Mouse (Mus musculus) liver, embryonic 14.5 days (tissue): ENCODE data around the gene Usp54. TPM values are rescaled to one million over a fixed set of nuclear protein-coding genes. Genes with fewer than 3 reads are reported as not detected.

Experiments
- ATAC-seq: fragments of 200-750 bp; cut with Nextera tagmentation; 2 replicates; pipeline ENCODE4 v1.8.0; 2017; ENCODE audit warnings: moderate number of reproducible peaks, mild to moderate bottlenecking, moderate library complexity; ENCODE audit not compliant: insufficient read depth
- DNase-seq, 3 experiments: peaks; one replicate each; pipeline ENCODE4 v3.0.0-alpha.2; 2012 to 2013; ENCODE audit warnings: low read depth in 3 of 3, low spot score in 3 of 3
- H3K27ac ChIP-seq: fragments of 300-500 bp; sonication (generic); 2 replicates; pipeline ENCODE4 v1.5.1; 2014; ENCODE audit warnings: moderate library complexity, mild to moderate bottlenecking, control low read depth, inconsistent platforms
- H3K27me3 ChIP-seq: fragments of 300-500 bp; sonication (generic); 2 replicates; pipeline ENCODE4 v1.6.1; 2014; ENCODE audit warnings: mild to moderate bottlenecking, low read length, moderate library complexity; ENCODE audit not compliant: control insufficient read depth, insufficient read depth
- H3K36me3 ChIP-seq: fragments of 300-500 bp; sonication (generic); replicated peaks from 2 replicates; pipeline ENCODE4 v1.6.1; 2014; ENCODE audit warnings: low read depth; ENCODE audit not compliant: control insufficient read depth, insufficient read depth
- H3K4me1 ChIP-seq, 2 experiments: fragments of 200-500 bp in 1 of 2; fragments of 300-500 bp in 1 of 2; sonication (generic) in 1 of 2; replicated peaks; 2 replicates each; pipeline ENCODE4 v1.6.1; 2012 to 2014; ENCODE audit warnings: antibody characterized with exemption in 1 of 2, inconsistent platforms in 1 of 2, low read length in 1 of 2; ENCODE audit not compliant: control insufficient read depth in 2 of 2, insufficient read depth in 2 of 2
- H3K4me2 ChIP-seq: fragments of 300-500 bp; sonication (generic); 2 replicates; pipeline ENCODE4 v1.6.1; 2014; ENCODE audit warnings: low read depth, mild to moderate bottlenecking, control low read depth, moderate library complexity
- H3K4me3 ChIP-seq, 2 experiments: fragments of 200-500 bp in 1 of 2; fragments of 300-500 bp in 1 of 2; sonication (generic) in 1 of 2; 2 replicates each; pipeline ENCODE4 v1.5.1; 2012 to 2014; ENCODE audit warnings: low read depth in 2 of 2, low read length in 2 of 2, mild to moderate bottlenecking in 2 of 2, control low read depth in 1 of 2, inconsistent platforms in 1 of 2, moderate library complexity in 1 of 2; ENCODE audit not compliant: insufficient read depth in 1 of 2
- H3K9ac ChIP-seq: fragments of 300-500 bp; sonication (generic); replicated peaks from 2 replicates; pipeline ENCODE4 v1.6.1; 2014; ENCODE audit warnings: mild to moderate bottlenecking, control low read depth, moderate library complexity
- H3K9me3 ChIP-seq: fragments of 300-500 bp; sonication (generic); 2 replicates; pipeline ENCODE4 v1.6.1; 2016; ENCODE audit warnings: low read length, mixed read lengths; ENCODE audit not compliant: control insufficient read depth
- CTCF ChIP-seq: IDR thresholded peaks from 2 replicates; pipeline ENCODE4 v1.5.1; 2016; ENCODE audit warnings: antibody characterized with exemption, low read depth, control low read depth
- EP300 ChIP-seq: IDR thresholded peaks from 2 replicates; pipeline ENCODE4 v1.6.1; 2016; ENCODE audit warnings: antibody characterized with exemption, low read depth
- WGBS: fragments of 180-500 bp; shearing (Covaris S2); extraction: QIAGEN DNeasy Blood & Tissue Kit; methylation state at CpG from one replicate; pipeline ENCODE4 v1.1.7; 2014; ENCODE audit not compliant: insufficient replicate concordance; 5-methylcytosine and 5-hydroxymethylcytosine counted together
- polyA plus RNA-seq, 2 experiments: library from polyadenylated mRNA; depleted of rRNA in 1 of 2; stranded (reverse) in 1 of 2; unstranded in 1 of 2; fragments of >200 nt; fragmentation: Nextera tagmentation in 1 of 2; extraction: Ambion mirVana in 1 of 2; gene quantifications; 2 replicates each; pipeline versions ENCODE4 v1.2.1 to v1.2.3; 2012 to 2014

Usp54 gene
- polyA plus RNA-seq, 2 experiments: 1.2 to 1.3 TPM

GRCm38 (mm10) chr14:20677906-20678305, 37.0 kb upstream of the Usp54 start:
- no peaks in the 10 kb centered on the region for H3K9me3 ChIP-seq
- 76% methylated on average over 4 of the region's 4 CpGs for WGBS
- H3K4me1 ChIP-seq: peaks cover 8 to 11% of the 10 kb centered on the region in 2 experiments; a peak in 3 of 4 replicates
- H3K36me3 ChIP-seq: peaks cover 66% of the 10 kb centered on the region
- no peak overlapping the region for H3K4me2 ChIP-seq
- no peak for ATAC-seq
- H3K27ac ChIP-seq: no peak overlapping the region
- no peak for DNase-seq
- H3K4me3 ChIP-seq: no peak overlapping the region
- no peak for TF ChIP-seq CTCF
- TF ChIP-seq EP300: no peak
- no peak overlapping the region for H3K9ac ChIP-seq
- no peaks in the 10 kb centered on the region for H3K27me3 ChIP-seq

GRCm38 (mm10) chr14:20674064-20674833, 33.4 kb upstream of the Usp54 start, which contains the start of gene Sec24c:
Sec24c (plus strand) TSS chr14:20674308.
- peak within 1 kb of the TSS; percentile 75 to 99 for H3K4me3 ChIP-seq
- TF ChIP-seq CTCF: no peak
- no peak for TF ChIP-seq EP300
- no peaks in the 10 kb centered on the region for H3K27me3 ChIP-seq
- DNase-seq (peak; percentile 98), ATAC-seq (peak; percentile 95)
- no peaks in the 10 kb centered on the region for H3K9me3 ChIP-seq
- peaks cover 31% of the 10 kb centered on the region for H3K36me3 ChIP-seq
- WGBS: under 1% methylated on average over 43 of the region's 43 CpGs
- H3K27ac ChIP-seq: peak within 1 kb of the TSS; percentile 59
- H3K4me2 ChIP-seq: peak within 1 kb of the TSS; percentile 97
- H3K4me1 ChIP-seq: peaks cover 8 to 9% of the 10 kb centered on the region in 2 experiments; a peak in 3 of 4 replicates
- H3K9ac ChIP-seq: peak within 1 kb of the TSS; percentile 79

- ATAC-seq: peak; percentile 66
- Histone ChIP-seq H3K4me2 (peak overlapping the region; percentile 86), H3K9me3 (no peaks in the 10 kb centered on the region), H3K4me3 (peak overlapping the region; percentile 67 to 75), H3K27me3 (no peaks in the 10 kb centered on the region), H3K9ac (peak overlapping the region; percentile 46), H3K27ac (peak overlapping the region; percentile 59), H3K4me1 (peaks cover 8 to 9% of the 10 kb centered on the region in 2 experiments; a peak in 3 of 4 replicates), H3K36me3 (peaks cover 26% of the 10 kb centered on the region)
- peak in 1 of 3 experiments; percentile 58 for DNase-seq
- no peak for TF ChIP-seq EP300
- TF ChIP-seq CTCF: no peak
- WGBS: 7% methylated on average over 13 of the region's 13 CpGs
These were observed 32.8 kb upstream of the Usp54 start for GRCm38 (mm10) chr14:20673735-20674063.

GRCm38 (mm10) chr14:20672990-20673389, 32.1 kb upstream of the Usp54 start:
- Histone ChIP-seq H3K36me3 (peaks cover 19% of the 10 kb centered on the region), H3K9ac (no peak overlapping the region), H3K4me1 (peaks cover 8 to 9% of the 10 kb centered on the region in 2 experiments; a peak in 3 of 4 replicates), H3K4me2 (peak overlapping the region; percentile 86), H3K27me3 (no peaks in the 10 kb centered on the region), H3K4me3 (no peak overlapping the region; a peak in 1 of 4 replicates), H3K9me3 (no peaks in the 10 kb centered on the region), H3K27ac (no peak overlapping the region)
- ATAC-seq (no peak), DNase-seq (peak in 1 of 3 experiments; percentile 43)
- WGBS: 86% methylated on average over 2 of the region's 2 CpGs
- TF ChIP-seq CTCF (peak; percentile 55), EP300 (no peak)

- H3K4me1 ChIP-seq: peaks cover 0 to 2% of the 10 kb centered on the region in 2 experiments; a peak in 2 of 4 replicates
- H3K9ac ChIP-seq: no peak within 1 kb of the TSS
- no peak within 1 kb of the TSS for H3K4me2 ChIP-seq
- H3K27me3 ChIP-seq: peaks cover 10% of the 10 kb centered on the region
- TF ChIP-seq EP300 (no peak), CTCF (no peak)
- H3K36me3 ChIP-seq: no peaks in the 10 kb centered on the region
- DNase-seq (no peak), ATAC-seq (no peak)
- no peaks in the 10 kb centered on the region for H3K9me3 ChIP-seq
- H3K27ac ChIP-seq: no peak within 1 kb of the TSS
- no peak within 1 kb of the TSS for H3K4me3 ChIP-seq
- WGBS: 63% methylated on average over 8 of the region's 8 CpGs
These were observed 27.4 kb upstream of the Usp54 start, which contains the start of gene Synpo2l for GRCm38 (mm10) chr14:20668154-20668810. Synpo2l (minus strand) TSS chr14:20668354.
